Mouse (Mus musculus): ENCODE measurements around the gene Dynlrb1.
A peak's percentile ranks its signal among the peaks of the same experiment; 100 is the strongest.

Gene Dynlrb1

DNA sequence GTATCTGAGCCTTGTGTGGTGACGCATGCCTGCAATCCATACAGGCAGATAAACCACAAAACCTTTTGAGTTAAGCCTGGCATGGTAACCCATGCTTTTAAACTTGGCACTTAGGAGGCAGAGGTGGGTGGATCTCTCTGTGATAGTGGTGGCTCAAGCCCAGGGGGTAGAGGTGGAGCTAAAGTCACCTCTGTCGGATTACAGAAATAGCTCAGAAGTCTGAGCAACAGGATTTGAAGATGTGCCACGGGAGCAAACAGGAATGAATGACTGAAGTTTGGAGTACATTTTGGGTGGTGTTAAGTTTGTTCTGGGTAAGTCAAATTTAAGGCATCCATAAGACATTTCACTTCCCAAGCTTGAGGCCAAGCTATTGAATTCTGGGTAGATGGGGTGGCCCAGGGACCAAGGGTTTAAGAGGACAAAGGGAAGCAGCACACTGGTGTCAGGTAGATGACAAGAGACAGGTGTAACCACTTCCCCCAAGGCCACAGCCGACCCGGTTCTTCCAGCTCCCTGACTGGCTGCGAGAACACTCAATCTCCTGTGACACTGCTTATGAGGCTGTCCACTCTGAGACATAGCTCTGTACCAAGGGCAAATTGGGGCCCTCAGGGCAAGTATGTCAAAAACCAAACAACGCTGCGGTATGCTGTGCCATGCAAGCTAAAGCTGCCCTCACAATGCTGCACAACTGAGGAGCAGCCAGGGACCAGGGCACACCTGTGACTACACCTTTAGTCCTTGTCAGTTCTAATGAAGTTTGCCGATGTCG, 36.2 kb downstream of the Dynlrb1 start:
- no peaks in the 10 kb centered on the region for H3K27me3 ChIP-seq (ENCODE audit: control insufficient read depth, insufficient read depth, low read length, poor library complexity, severe bottlenecking)
- H3K36me3 ChIP-seq (ENCODE audit: control insufficient read depth, insufficient read depth, low read length, poor library complexity, severe bottlenecking), result no peaks in the 10 kb centered on the region
- DNase-seq (ENCODE audit: low read depth, low spot score), result no peak

DNA sequence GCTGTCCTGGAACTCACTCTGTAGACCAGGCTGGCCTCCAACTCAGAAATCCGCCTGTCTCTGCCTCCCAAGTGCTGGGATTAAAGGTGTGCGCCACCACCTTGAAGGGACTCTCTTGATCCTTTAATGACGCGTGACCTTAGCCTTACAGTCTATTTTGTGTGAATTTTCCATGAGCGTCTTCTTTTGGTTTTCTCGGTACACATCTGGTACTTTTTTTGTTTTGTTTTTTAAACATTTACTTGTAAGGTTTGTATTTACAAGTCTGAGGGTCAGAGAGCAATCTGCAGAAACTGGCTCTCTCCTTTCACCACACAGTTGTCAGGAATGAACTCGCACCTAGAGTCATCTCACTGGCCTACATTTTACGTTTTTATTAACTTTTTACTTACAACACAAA, 37.3 kb downstream of the Dynlrb1 start:
- Histone ChIP-seq H3K36me3 (ENCODE audit: control insufficient read depth, insufficient read depth, low read length, poor library complexity, severe bottlenecking) (no peaks in the 10 kb centered on the region), H3K27me3 (ENCODE audit: control insufficient read depth, insufficient read depth, low read length, poor library complexity, severe bottlenecking) (no peaks in the 10 kb centered on the region)
- no peak for DNase-seq (ENCODE audit: low read depth, low spot score)

DNA sequence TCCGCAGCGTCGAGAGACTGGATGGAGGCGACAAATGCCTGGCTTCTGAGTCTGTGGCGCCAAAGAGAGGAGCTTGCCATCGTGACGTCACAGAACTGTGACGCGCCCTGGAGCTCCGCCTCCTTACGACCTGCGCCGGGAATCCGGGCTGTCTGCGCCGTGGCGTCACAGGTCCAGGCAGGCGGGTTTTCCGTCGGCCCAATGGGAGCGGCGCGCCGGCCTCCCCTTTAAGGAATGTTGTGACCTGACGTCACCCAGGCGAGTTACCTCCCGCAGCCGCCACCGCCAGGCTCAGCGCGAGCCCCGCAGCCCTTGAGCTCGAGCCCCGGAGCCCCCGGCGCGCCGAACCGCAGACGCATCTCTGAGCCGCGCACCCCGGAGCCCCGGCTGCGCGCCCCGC, 39.9 kb downstream of the Dynlrb1 start, which contains the start of gene Map1lc3a:
Map1lc3a (plus strand) TSS at position 103 of the 400 bp plus-strand sequence.
- no peaks in the 10 kb centered on the region for H3K27me3 ChIP-seq (ENCODE audit: control insufficient read depth, insufficient read depth, low read length, poor library complexity, severe bottlenecking)
- no peaks in the 10 kb centered on the region for H3K36me3 ChIP-seq (ENCODE audit: control insufficient read depth, insufficient read depth, low read length, poor library complexity, severe bottlenecking)
- DNase-seq (ENCODE audit: low read depth, low spot score), result peak; percentile 97

DNA sequence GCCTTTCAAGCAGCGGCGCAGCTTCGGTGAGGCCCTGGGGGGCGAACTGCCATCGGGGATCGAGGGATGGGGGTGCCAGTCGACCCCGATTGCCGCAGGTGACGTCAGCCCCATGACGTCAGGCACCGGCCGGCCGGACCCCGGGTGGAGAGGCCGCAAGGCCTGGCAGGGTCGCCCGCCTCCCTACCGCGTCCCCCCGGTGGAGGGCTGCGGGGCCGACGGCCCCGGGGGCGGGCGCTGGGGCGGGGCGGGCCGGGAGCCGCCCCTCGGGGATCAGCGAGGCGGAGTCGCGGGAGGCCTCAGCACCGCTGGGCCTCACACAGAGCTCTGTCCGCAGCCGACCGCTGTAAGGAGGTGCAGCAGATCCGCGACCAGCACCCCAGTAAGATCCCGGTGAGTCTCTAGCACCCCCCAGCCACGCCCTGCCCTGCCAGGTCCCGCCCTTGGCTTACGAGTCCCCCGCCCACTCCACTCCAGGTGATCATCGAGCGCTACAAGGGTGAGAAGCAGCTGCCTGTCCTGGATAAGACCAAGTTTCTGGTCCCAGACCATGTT, 40.4 kb downstream of the Dynlrb1 start:
- Histone ChIP-seq H3K36me3 (ENCODE audit: control insufficient read depth, insufficient read depth, low read length, poor library complexity, severe bottlenecking) (no peaks in the 10 kb centered on the region), H3K27me3 (ENCODE audit: control insufficient read depth, insufficient read depth, low read length, poor library complexity, severe bottlenecking) (no peaks in the 10 kb centered on the region)
- peak; percentile 67 for DNase-seq (ENCODE audit: low read depth, low spot score)

DNA sequence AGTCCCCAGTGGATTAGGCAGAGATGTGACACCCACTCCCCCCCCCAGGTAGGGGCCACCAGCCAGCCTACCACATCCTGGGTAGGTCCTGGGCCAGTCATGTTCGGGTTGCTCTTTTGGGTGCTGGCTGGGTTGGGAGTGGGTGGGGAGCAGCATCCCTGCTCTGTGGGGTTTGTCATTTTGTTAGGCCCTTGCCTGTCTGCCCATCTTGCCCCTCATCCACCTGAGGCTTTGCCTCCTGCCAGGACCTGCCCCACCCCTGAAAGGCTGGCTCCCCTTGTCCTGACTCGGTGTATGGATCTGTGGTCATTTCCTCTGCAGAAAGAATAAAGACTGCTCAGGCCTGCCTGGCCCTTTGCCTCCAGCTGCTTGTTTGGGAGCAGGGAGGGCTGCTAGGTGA, 41.4 kb downstream of the Dynlrb1 start:
- DNase-seq (ENCODE audit: low read depth, low spot score), result no peak
- H3K36me3 ChIP-seq (ENCODE audit: control insufficient read depth, insufficient read depth, low read length, poor library complexity, severe bottlenecking), result no peaks in the 10 kb centered on the region
- H3K27me3 ChIP-seq (ENCODE audit: control insufficient read depth, insufficient read depth, low read length, poor library complexity, severe bottlenecking), result no peaks in the 10 kb centered on the region

DNA sequence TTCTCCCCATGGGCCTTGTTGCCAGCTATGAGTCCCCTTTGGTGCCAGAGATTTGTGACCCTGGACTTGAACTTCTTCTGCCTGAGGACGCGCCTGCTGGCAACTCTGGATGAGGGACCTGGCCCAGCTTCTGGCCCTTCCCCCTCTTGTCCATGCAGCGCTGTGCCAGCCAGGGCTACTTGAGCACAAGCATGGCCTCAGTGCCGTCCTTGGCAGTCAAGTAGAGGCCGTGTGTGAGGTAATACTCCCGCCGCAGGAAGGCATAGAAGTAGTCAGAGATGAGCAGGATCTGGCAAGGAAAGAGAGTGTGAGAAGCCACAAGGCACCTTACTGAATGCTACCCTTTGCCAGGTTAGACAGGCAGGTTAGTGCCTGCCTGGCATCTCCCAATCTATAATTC, 42.0 kb downstream of the Dynlrb1 start:
- no peaks in the 10 kb centered on the region for H3K36me3 ChIP-seq (ENCODE audit: control insufficient read depth, insufficient read depth, low read length, poor library complexity, severe bottlenecking)
- no peaks in the 10 kb centered on the region for H3K27me3 ChIP-seq (ENCODE audit: control insufficient read depth, insufficient read depth, low read length, poor library complexity, severe bottlenecking)
- no peak for DNase-seq (ENCODE audit: low read depth, low spot score)

DNA sequence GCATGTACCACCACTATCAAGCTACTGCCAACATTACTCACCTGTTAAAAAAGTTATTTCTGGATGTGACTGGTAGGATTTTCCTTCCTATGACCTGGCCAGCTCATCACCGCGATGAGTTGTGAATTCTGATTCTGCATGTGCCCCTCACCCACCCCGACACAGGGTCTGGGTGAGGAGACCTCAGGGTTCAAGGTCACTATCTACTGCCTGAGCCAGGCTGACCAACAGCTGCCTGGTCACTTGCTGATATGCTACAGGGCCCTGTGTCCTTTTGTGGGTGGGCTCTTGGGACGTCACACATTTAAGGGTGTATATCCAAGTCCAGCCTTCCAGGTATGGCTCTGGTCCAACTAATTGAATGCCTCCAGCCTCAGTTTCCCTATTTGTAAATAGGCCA, 42.8 kb downstream of the Dynlrb1 start:
- Histone ChIP-seq H3K36me3 (ENCODE audit: control insufficient read depth, insufficient read depth, low read length, poor library complexity, severe bottlenecking) (0 out of 2 replicates have a peak, but pooled peaks cover under 1% of the 10 kb centered on the region), H3K27me3 (ENCODE audit: control insufficient read depth, insufficient read depth, low read length, poor library complexity, severe bottlenecking) (no peaks in the 10 kb centered on the region)
- no peak for DNase-seq (ENCODE audit: low read depth, low spot score)

DNA sequence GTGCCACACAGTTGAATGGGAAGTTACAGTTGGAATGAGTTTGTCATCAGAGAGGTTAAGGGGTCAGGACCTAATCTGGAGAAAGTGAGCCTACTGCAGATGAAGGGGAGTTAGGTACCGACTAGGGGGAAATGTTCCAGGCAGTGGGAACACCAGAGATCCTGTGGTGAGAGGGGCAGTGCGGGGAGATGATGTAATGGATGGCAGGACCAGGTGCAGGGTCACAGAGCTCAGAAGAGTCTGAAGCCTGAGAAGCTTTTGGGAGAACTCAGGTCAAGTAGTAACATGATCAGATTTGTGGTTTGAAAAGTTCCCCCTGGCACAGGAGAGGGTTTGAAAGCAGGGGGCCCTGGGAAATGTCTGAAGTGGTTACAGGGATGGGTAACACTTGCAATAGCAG, 43.8 kb downstream of the Dynlrb1 start:
- no peak for DNase-seq (ENCODE audit: low read depth, low spot score)
- H3K36me3 ChIP-seq (ENCODE audit: control insufficient read depth, insufficient read depth, low read length, poor library complexity, severe bottlenecking), result 0 out of 2 replicates have a peak, but pooled peaks cover 3% of the 10 kb centered on the region
- H3K27me3 ChIP-seq (ENCODE audit: control insufficient read depth, insufficient read depth, low read length, poor library complexity, severe bottlenecking), result no peaks in the 10 kb centered on the region

DNA sequence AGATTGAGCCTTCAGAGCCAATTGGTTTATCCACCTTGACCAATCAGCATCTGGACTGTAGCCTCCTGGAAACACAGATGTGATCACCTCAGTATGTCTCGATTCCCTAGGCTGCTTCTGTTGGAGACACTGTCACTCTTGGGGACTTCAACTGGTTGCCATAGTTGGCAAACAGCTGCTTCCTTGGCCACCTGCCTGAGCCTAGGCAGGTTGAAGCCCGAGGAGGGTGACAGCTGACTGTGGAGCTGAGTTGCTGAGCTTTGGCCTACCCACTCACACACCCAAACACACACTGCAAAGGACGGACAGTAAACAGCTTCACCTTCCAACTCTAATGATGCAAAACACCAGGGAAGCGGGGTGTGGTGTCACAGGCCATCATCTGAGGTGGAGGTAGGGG, 47.5 kb downstream of the Dynlrb1 start:
- 0 out of 2 replicates have a peak, but pooled peaks cover 3% of the 10 kb centered on the region for H3K36me3 ChIP-seq (ENCODE audit: control insufficient read depth, insufficient read depth, low read length, poor library complexity, severe bottlenecking)
- no peaks in the 10 kb centered on the region for H3K27me3 ChIP-seq (ENCODE audit: control insufficient read depth, insufficient read depth, low read length, poor library complexity, severe bottlenecking)
- no peak for DNase-seq (ENCODE audit: low read depth, low spot score)

DNA sequence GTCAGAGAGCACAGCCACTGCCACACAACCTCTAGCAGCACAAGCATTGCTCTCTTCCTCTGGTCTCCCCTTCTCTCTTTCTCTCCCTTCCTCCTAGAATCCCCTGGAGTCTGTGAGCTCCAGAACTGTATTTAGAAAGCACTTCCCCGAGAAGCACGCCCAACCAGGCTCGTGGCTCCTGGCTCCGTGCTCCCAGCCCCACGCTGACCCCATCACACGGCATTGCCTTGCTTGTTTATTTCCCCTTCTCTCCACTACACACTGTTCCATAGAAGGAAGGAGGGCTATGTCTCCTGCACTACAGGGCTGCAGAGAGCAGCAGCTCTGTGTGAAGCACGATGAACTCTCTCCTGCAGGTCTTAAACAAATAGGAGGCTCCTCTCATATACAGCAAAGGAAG, 48.3 kb downstream of the Dynlrb1 start:
- H3K27me3 ChIP-seq (ENCODE audit: control insufficient read depth, insufficient read depth, low read length, poor library complexity, severe bottlenecking), result no peaks in the 10 kb centered on the region
- 0 out of 2 replicates have a peak, but pooled peaks cover 3% of the 10 kb centered on the region for H3K36me3 ChIP-seq (ENCODE audit: control insufficient read depth, insufficient read depth, low read length, poor library complexity, severe bottlenecking)
- no peak for DNase-seq (ENCODE audit: low read depth, low spot score)

DNA sequence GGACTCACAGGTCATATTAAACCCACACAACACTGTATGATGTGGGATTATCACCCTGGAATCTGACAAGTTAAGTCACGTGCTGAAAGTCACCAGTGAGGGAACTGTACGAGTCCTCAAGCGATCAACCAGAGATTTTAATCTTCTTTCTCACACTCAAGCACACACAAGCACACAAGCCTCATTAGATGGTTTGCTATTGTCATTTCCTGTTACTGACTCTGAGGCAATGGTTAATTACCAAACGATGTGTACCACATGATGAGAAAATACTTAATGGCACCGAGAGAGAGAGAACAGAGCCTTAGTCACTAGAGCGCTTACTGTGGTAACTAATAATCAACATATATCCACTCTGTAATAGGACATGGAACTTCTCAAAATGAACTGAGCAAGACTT, 49.4 kb downstream of the Dynlrb1 start:
- no peaks in the 10 kb centered on the region for H3K27me3 ChIP-seq (ENCODE audit: control insufficient read depth, insufficient read depth, low read length, poor library complexity, severe bottlenecking)
- DNase-seq (ENCODE audit: low read depth, low spot score), result no peak
- 0 out of 2 replicates have a peak, but pooled peaks cover 3% of the 10 kb centered on the region for H3K36me3 ChIP-seq (ENCODE audit: control insufficient read depth, insufficient read depth, low read length, poor library complexity, severe bottlenecking)

DNA sequence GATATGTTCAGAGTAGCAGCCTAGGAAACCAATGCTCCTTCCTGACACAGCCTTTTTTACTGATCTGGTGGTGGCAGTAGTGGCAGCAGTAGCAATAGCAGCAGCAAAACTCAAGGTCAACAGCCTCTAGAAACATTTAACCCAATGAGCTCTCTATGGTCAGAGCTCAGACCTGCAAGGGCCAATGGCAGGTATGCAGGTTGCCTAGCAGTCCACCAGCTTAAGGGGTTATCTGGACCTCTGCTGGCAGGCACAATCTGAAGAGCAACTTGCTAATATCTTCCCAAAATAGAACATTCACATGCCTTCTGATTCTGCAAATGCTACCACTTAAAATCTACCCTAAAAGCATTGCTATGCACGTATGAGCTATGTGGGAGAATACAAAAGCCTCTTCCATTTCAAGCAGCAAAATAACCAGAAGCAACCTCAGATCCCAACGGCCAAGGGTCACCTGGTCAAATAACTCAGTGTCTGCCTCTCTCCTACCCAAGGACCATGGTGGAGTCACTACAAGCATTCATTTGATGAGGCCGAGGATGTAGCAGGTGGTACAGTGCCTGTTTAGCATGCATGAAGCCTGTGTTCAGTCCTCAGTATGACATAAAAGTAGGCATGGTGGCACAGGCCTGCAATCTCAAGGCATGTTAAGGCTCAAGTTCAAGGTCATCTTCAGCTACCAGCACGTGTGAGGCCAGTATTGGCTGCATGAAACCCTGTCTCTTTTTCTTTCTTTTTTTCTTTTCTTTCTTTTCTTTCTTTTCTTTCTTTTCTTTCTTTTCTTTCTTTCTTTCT, 51.3 kb downstream of the Dynlrb1 start:
- DNase-seq (ENCODE audit: low read depth, low spot score), result no peak
- Histone ChIP-seq H3K27me3 (ENCODE audit: control insufficient read depth, insufficient read depth, low read length, poor library complexity, severe bottlenecking) (no peaks in the 10 kb centered on the region), H3K36me3 (ENCODE audit: control insufficient read depth, insufficient read depth, low read length, poor library complexity, severe bottlenecking) (0 out of 2 replicates have a peak, but pooled peaks cover 3% of the 10 kb centered on the region)

DNA sequence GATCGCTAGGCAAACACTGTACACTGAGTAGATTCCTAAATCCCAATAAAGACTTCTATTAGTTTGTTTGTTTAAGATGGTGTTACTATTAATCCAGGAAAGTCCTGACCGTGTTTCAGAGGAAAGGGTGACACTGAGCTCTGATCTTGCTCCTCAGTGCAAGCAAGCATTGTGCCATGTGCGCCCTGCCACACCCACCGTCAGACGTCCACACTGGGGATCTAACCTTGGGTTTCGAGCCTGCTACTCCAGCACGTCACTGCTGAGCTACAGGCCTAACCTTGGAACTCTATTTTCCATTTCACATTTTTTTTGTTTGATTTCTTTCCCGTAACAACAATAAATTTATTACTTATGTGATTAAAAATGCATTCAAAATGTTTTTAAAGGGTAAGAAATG, 53.7 kb downstream of the Dynlrb1 start:
- no peak for DNase-seq (ENCODE audit: low read depth, low spot score)
- no peaks in the 10 kb centered on the region for H3K36me3 ChIP-seq (ENCODE audit: control insufficient read depth, insufficient read depth, low read length, poor library complexity, severe bottlenecking)
- H3K27me3 ChIP-seq (ENCODE audit: control insufficient read depth, insufficient read depth, low read length, poor library complexity, severe bottlenecking), result no peaks in the 10 kb centered on the region

DNA sequence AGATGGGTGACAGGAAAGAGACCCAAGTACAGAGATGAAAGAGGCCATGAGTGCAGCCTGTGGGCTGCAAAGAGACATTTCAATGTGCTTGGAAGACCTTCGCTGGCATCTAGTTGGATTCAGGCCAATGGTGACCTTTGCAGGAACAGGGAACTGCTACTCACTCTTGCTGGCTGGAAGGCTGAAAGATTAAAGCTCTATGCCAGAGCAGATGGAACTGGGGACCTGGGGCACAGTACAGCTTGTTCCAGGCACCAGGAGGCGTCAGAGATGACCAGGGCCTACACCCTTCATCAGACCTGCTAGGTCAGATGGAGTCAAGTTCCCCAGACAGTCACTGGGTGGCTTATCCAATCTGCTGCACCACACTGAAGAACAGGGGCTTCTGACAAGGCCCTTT, 57.0 kb downstream of the Dynlrb1 start:
- DNase-seq (ENCODE audit: low read depth, low spot score), result no peak
- H3K27me3 ChIP-seq (ENCODE audit: control insufficient read depth, insufficient read depth, low read length, poor library complexity, severe bottlenecking), result no peaks in the 10 kb centered on the region
- 0 out of 2 replicates have a peak, but pooled peaks cover under 1% of the 10 kb centered on the region for H3K36me3 ChIP-seq (ENCODE audit: control insufficient read depth, insufficient read depth, low read length, poor library complexity, severe bottlenecking)

DNA sequence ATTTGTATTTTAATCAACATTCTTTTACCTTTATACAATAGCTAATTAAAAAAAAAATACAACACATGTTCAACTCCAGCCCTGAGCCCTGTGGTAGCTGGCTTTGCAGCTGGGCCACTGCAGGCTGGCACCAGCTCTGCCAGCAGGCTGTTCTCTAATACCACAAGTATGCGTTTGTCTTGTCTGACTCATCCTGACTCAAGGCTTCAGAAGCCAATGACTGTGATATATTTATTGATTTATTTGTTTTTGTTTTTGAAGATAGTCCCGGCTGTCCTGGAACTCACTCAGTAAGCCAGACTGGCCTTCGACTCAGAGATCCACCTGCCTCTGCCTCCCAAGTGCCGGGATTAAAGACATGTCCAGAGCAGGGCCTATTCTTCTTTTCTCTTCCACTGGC, 57.6 kb downstream of the Dynlrb1 start:
- Histone ChIP-seq H3K27me3 (ENCODE audit: control insufficient read depth, insufficient read depth, low read length, poor library complexity, severe bottlenecking) (no peaks in the 10 kb centered on the region), H3K36me3 (ENCODE audit: control insufficient read depth, insufficient read depth, low read length, poor library complexity, severe bottlenecking) (0 out of 2 replicates have a peak, but pooled peaks cover 2% of the 10 kb centered on the region)
- no peak for DNase-seq (ENCODE audit: low read depth, low spot score)
